Mouse (Mus musculus): ENCODE measurements around the gene Serpina12. TPM values are rescaled to one million over a fixed set of nuclear protein-coding genes. Genes with fewer than 3 reads are reported as not detected.

Serpina12 gene
- total RNA-seq, 2 experiments from 2014 or later: not detected

Other genes with a start within 250 kb of the Serpina12 start
- not detected for gene Serpina1b, start 214.1 kb downstream of the Serpina12 start, total RNA-seq (2021)
- gene Serpina1a, start 180.9 kb downstream of the Serpina12 start, total RNA-seq (2021): not detected
- gene Serpina1c, start 139.6 kb downstream of the Serpina12 start, total RNA-seq (2021): not detected
- under 1 TPM in 1 of 2 experiments, not detected in 1; 0.20 TPM for gene Serpina1e, start 85.5 kb downstream of the Serpina12 start, total RNA-seq (2021)
- not detected for gene Serpina11, start 54.5 kb downstream of the Serpina12 start, total RNA-seq (2021)
- under 1 TPM; 0.08 to 0.13 TPM for gene Serpina9, start 30.7 kb downstream of the Serpina12 start, total RNA-seq (2021)
- gene Serpina5, start 56.7 kb upstream of the Serpina12 start, total RNA-seq (2021): not detected
- gene Serpina3a, start 68.3 kb upstream of the Serpina12 start, total RNA-seq (2021): not detected
- gene Serpina3b, start 83.6 kb upstream of the Serpina12 start, total RNA-seq (2021): not detected
- gene Serpina3c, start 109.4 kb upstream of the Serpina12 start, total RNA-seq (2021): 1 to 10 TPM in 1 of 2 experiments, under 1 TPM in 1; 0.57 to 1.0 TPM
- gene Serpina3f, start 170.1 kb upstream of the Serpina12 start, total RNA-seq (2021): under 1 TPM in 1 of 2 experiments, not detected in 1; 0.14 TPM
- gene Serpina3g, start 191.8 kb upstream of the Serpina12 start, total RNA-seq (2021): 1 to 10 TPM in 1 of 2 experiments, under 1 TPM in 1; 0.57 to 1.1 TPM
- under 1 TPM in 1 of 2 experiments, not detected in 1; 0.73 TPM for gene Serpina3i, start 218.7 kb upstream of the Serpina12 start, total RNA-seq (2021)